Mouse (Mus musculus): ENCODE data around the gene Naa30. TPM values are rescaled to one million over a fixed set of nuclear protein-coding genes. Genes with fewer than 3 reads are reported as not detected.

Gene Naa30
- polyA plus RNA-seq (2014; fragmentation: Illumina TruSeq; extraction: RNeasy Lipid Tissue Mini Kit (QIAGEN cat#74804); ENCODE audit: low read depth, low replicate concordance), result 71.3 TPM

DNA sequence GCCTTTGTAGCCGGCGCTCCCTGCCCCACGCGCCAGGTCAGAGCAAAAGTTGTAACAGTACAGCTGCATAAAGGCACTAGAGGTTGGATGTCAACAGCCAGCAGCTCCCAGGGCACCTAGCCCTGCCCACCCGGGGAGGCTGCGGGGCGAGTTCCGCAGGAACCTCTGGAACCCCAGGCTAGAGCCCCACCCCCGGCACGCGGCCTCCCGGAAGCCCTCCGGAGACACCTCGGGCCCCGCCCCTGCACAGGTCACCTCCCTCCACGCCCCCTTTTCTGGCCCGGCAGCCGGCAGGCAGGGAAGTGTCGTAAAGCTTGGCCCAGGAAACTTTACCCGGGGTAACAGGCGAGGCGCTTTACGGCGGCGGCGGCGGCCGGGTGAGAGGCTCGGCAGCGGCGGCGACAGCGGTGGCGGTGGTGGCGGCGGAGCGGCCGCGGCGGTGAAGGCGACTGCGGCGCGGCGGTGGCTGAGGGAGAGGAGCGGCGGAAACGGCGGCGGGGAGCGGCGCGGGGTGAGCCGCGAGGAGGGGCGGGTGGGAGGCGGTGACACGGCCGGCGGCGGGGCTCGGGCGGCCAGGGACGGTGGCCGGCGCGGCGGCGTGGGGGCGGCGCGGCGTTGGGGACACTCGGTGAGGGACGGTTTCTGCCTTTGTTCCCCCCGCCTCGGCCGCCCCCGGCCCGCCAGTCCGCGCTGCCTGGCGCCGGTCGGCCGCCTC, at the start of gene Naa30:
Naa30 (plus strand) TSS at position 360 of the 715 bp plus-strand sequence.

Other genes with a start within 250 kb of the Naa30 start
- 79.4 TPM for gene Ap5m1, start 106.1 kb upstream of the Naa30 start, polyA plus RNA-seq (2014; fragmentation: Illumina TruSeq; extraction: RNeasy Lipid Tissue Mini Kit (QIAGEN cat#74804); ENCODE audit: low read depth, low replicate concordance)
- 95.7 TPM for gene Exoc5, start 105.6 kb upstream of the Naa30 start, polyA plus RNA-seq (2014; fragmentation: Illumina TruSeq; extraction: RNeasy Lipid Tissue Mini Kit (QIAGEN cat#74804); ENCODE audit: low read depth, low replicate concordance)
- 884 TPM for gene ccdc198, start 73.2 kb downstream of the Naa30 start, polyA plus RNA-seq (2014; fragmentation: Illumina TruSeq; extraction: RNeasy Lipid Tissue Mini Kit (QIAGEN cat#74804); ENCODE audit: low read depth, low replicate concordance)

Data from kidney, adult 10 weeks (tissue).